Mouse (Mus musculus) kidney, adult 9 months (tissue): ENCODE measurements around the gene Dnaja1.

Experiments used
- DNase-seq: peaks from one replicate; pipeline ENCODE4 v3.0.0; 2022

Dnaja1 gene

DNA sequence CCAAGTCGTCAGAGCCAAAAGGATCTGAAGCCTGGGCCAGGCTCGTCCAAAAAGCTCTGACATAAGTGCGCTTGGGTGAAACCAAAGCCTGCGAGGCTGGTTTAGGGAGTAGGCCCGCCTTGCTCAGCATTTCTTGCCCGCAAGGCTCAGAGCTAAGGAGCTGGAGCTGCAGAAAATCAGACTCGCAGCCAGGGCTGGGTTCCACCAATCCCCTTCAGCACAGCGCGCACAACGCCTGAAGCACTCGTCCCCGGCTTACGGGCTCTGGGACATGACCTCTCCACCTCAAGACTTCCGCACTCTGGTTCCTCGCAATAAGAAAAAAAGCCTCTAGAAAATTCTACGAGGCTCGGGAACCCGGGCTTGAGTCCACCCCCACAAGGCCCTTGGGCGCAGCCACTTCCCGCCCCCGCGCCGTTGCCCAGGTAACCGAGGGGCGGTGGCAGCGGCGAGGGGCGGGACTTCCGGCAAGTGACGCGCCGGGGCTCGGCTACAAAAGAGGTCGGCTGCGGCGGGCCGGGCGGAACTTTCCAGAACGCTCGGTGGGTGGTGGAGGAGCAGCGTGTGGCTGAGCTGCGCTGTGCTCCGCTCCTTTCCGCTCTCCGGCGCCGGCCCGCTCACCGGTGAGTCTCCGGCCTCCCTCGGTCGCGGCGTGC is at the start of gene Dnaja1:
TSS of gene Dnaja1 (plus strand) at position 140 of the 656 bp plus-strand sequence.
- DNase-seq: peak; percentile 97

DNA sequence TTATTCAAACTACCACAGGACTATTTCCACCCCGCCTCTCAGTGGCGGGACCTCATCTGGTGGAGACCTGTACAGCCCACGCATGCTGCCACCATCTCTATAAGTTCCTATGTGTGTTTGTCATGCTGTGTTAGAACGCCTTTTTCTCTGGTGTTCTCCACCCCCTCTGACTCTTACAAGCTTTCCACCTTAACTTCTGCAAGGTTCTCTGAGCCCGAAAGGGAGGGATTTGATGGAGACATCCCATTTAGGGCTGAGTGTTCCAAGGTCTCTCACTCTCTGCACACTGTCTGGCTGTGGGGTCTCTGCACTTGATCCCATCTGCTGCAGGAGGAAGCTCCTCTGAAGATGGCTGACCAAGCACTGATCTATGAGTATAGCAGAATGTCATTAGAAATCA is 48.4 kb upstream of the Dnaja1 start:
- DNase-seq: no peak

DNA sequence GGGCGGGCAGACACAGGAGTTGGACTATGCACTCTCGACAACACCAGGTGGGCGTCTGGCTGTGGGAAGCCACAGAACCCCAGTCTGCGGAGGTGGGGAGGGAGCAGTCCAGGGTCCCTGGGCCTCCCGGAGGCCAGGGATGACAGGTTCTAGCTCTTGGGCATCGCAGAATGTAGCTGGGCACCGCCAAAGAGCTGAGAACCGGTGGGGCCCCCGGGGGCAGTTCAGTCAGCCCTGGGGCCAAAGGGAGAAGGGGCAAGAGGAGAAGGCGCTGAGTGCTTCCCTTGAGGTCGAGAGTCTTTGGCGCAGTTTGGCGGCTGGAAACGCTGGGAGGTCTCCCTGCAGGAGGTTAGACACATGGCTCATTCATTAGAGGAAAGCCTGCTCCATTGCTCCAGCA is 45.6 kb upstream of the Dnaja1 start:
- DNase-seq: no peak

DNA sequence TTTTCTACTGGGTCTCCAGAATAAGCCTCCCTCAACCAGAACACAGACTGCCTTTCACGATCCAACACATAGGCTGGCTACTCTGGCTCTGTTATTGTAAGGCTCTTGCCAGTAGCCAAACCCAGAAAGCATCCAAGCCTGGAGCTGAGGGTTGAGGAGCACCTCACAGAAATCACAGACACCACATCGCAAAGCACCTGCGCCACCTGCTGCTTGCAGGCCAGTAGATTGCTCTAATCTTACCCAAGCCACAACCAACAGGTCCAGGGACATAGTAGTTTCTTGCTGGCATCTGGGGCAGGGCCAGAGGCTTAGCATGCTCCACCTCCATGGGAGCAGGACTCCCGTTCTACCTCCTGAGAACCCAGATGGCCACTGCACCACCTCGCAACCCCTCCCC is 44.8 kb upstream of the Dnaja1 start:
- no peak for DNase-seq

DNA sequence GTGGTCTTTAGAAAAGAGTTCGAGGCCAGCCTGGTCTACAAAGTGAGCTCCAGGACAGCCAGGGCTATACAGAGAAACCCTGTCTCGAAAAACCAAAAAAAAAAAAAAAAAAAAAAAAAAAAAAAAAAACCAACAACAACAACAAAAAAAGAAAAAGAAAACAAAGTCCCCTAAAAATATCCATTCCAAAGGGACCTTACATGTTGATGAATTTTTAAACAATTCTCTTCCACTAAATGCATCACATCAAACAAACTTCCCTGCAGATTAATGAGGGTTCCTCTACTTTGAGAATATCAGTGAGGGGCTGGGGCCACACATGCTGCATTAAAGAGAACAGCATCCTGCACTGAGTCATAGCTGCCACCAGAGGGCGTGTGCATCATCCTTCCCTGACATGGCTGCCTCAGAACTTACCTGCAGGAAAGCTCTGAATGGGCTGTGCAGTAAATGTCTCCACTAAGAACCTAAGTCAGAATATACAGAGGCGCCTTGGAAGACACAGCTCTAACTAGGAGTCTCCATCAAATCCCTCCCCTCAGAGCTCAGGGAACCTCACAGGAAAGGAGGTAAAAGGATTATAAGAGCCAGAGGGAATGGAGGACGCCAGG is 41.6 kb upstream of the Dnaja1 start:
- peak; percentile 49 for DNase-seq

DNA sequence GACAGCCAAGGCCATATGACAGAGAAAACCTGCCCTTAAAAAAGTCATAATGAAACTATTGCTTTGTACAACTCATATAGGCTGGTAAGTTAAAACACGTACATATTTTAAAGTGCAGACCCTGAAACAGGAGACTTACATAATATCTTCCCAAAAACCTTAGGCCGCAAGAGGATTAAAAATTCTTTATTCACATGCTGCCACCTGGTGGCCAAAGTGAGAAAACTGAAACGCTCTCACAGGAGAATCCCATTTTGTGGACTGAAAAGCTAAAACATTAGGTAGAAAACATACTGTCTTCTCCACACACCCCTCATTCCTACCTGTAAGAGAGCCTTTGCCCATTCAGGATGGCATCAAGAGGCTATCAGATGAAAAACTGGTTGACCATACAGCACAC is 40.0 kb upstream of the Dnaja1 start:
- peak; percentile 66 for DNase-seq

DNA sequence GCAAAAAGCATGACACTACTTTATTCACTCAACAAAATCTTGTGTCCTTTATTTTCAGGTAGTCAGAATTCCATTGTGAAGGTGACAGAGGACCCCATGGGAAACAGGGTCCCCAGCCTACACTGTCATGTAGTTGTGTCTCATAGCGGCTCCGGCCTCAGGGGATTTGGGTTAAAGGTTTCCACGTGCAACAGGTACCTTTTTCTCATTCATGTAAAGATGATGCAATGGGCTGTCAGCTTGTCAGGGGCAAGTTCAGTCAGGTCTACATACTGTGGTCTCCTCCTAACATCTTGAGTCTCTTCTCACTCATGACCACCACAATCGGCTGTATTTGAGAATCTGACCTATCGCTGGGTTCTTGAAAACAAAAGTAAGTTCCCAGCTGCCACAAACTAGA is 39.6 kb upstream of the Dnaja1 start:
- no peak for DNase-seq

DNA sequence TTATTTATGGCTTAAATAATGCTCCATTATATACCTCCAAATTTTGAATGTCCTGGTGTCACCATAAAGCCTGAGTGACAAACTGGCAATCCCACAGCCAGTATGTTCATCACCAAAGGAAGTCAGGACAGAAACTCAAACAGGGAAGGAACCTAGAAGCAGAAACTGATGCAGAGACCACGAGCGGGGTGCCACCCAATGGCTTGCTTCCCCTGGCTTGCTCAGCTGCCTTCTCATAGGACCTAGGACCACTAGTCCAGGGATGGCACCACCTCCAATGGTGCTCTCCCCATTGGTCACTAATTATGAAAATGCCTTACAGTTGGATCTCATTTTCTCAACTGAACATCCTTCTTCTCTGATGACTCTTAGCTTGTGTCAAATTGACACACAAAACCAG is 38.6 kb upstream of the Dnaja1 start:
- no peak for DNase-seq

DNA sequence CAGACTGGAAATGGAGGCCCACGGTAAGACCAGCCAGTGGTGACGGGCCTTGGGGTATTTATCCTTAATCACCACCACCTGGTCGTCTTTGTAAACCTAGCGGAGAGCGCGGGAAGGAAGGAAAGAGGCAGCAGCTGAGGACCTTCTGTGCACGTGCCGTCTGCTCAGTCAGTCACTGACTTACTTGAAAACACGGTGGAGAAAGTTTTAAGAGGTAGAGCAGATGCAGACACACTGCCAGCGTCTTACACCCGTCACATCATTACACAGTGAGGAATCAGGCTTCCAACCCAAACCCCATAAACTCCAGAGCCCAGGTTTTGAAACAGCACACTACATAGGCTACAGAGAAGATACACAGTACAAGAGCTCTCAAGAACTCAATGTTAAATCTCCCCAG is 30.9 kb upstream of the Dnaja1 start:
- DNase-seq: no peak

DNA sequence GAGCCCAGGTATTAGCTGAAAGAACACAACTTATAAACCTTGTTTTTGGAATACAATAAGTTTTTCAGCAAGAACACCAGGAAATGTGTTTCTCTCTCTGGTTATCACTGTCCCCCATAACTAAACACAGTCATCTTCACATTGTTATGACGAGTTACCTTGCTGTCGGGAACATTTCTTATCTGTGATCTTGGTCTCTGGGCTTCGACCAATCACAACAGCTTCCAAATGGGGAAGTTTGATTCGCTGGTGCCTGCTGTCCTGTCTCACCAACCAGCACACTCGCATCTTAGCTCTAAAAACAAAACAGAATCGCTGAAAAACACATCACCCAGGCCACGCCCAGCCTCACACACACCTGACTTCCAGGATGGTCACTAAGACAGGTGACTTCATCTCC is 24.9 kb upstream of the Dnaja1 start:
- DNase-seq: no peak

DNA sequence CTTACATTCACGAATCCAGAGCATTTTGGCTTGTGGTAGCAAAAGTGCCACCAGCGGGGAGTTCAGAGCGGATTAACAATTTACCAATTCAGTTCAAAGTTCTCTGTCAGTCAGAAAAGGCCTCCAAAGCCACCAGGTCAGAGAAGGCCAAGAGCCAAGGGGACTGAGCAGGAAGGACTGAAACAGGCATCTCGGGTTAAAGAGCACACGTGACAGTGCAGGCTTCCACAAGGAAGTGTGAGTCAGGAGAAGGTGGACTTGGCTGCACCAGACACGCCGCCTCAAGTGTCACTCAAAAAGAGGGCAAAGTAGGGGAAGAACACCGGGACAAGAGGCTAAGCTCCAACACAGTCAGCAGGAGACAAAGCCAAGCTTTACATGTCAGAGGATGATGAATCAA is 21.7 kb upstream of the Dnaja1 start:
- peak; percentile 95 for DNase-seq

DNA sequence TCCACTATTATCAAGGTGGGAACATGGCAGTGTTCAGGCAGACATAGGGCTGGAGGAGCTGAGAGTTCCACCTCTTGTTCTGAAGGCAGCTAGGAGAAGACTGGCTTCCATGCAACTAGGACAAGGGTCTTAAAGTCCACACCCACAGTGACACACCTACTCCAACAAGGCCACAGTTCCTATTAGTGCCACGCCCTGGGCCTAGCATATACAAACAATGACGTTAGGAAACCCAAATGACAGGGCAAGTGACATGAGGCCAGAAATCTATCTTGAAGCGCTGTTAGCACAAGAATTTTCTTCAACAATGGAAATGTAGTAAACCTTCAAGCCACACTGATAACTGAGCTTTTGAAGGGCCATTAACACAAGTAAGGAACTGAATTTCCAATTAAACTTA is 20.2 kb upstream of the Dnaja1 start:
- no peak for DNase-seq

DNA sequence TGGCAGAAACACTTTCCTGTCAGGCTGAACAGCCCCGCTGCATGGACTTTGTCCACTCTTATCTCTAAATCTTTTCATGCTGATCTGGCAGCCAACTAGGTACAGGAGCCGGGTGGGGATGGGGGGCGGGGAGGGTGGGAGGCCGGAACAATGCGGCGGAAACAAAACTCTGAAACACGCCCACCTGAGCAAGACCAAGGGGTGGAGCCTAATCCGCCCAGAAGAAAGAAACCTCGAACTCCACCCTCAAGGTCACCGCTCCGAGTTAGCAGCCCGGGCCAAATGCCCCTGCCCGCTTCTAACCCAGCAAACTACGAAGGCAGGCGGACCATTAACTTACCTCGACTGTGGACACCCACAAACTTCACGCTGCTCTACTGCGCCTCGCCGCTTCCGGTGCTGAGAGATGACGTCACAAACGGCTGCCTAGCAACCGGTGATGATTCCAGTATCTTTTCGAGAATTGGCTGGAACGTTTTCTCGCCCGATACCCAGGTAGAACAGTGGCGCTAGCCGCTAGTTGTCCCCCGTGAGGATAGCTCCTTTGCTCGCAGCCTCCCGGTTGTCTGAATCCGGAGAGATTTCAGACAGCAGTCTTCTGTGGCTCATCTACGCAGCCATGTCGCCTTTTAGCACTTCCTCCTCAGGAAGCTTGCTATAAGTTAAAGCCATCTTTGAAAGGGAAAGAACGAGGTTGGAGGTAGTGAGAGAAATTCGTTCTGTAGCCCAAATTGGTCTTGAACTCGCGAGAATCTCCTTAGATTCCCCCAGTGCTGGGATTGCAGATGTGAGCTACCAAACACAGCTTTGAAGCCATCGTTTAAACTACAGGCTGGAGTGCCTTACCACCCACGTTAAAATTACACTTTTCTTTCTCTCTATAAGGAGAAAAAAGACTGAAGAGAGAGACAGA is 18.9 kb upstream of the Dnaja1 start, which contains the start of gene Aptx:
TSS of gene Aptx (minus strand) at position 398 of the 913 bp plus-strand sequence.
- peak; percentile 99 for DNase-seq

DNA sequence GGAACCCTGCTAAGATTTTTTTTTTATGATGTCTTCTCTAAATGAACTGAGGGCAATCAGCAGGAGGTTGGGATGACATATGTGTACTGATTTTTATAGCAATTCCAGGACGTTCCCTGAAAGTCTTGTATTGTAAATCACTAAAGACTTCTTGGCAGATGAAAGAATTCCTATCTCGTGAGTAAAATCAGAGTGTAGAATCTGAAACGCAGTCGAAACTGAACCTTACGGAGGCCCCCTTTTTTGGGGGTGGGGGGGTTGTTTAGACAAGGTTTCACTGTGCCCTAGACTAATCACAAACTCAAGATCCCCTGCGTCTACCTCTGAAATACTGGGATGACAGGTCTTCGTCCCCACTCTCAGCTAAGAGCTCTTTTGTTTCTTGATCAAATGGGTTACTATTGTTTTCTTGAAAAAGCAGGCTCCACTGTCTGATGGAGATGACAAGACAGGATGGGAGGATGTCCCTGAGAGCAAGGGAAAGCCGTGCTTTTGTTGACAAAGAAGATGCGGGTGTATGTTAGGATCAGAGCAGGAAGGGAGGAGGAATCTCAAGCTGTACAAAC is 18.2 kb upstream of the Dnaja1 start:
- peak; percentile 34 for DNase-seq

DNA sequence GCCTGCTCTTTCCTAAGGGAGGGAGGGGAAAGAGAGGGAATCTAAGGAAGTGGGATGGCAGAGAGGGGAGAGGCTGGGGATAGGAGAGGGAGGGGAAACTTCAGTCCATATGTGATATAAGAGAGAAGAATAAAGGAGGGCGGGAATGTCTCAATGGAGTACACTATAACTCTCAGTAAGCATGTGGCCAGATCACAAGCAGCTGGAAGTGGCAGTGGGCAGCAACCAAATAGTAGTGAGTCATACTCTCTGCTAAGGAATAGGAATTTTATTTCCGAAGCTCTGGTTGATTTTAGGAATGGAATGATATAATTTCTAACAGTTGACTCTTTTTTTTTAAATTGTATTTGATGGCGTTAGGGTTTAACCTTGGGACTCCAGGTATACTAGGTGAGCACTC is 4.8 kb upstream of the Dnaja1 start:
- DNase-seq: no peak

DNA sequence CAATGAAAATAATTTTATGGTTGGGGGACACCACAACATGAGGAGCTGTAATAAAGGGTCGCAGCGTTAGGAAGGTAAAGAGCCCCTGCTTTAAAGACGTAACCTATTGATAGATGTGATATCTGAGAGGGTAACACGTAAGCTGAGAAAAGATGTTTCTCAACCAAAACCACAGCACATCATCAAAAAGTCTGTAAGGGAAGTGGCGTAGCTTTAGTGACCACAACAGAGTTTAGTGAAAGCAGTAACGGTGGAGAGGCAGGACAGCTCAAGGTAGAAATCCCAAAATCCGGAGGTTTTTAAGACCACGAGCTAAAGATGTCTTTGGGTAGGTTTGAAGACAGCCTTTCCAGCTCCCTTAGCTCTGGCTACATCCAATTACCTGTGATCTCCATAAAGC is 1.0 kb upstream of the Dnaja1 start:
- DNase-seq: no peak

DNA sequence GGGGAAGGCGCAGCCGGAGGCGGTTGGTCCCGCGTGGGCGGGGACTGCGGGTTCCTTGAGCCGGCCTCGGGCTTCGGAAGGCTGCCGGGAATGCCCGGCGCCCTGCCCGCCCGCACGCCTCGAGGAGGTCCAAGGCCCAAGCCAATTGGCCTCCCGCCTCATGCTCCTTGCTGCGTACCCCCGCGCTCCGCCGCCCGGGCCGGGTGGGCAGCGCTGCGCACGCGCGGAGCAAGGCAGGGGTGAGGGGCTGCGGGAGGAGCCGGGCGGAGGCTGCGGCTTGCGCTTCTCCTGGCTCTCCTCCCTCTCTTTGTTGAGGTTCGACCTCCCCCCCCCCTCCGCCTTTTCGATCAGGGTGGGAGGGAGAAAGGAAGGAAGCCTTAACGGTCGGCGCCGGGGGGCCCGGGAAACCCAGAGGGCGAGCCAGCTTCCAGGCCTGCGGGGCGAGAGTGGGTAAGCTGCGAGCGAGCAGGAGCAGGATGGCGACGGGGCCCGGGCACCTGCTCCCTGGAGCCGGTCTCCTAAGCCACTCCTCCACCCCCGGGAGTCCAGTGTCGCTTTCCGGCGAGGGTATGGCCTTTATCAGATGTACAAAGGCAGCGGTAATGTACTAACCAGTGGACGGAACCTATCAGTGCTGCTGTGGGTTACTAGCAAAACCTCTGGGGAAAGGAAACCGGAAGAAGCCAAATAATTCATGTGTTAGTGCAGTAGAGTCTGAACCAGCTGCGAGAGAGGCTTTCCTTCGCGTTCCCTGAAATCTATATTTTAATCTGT is 924 bp downstream of the Dnaja1 start:
- DNase-seq: peak; percentile 77

DNA sequence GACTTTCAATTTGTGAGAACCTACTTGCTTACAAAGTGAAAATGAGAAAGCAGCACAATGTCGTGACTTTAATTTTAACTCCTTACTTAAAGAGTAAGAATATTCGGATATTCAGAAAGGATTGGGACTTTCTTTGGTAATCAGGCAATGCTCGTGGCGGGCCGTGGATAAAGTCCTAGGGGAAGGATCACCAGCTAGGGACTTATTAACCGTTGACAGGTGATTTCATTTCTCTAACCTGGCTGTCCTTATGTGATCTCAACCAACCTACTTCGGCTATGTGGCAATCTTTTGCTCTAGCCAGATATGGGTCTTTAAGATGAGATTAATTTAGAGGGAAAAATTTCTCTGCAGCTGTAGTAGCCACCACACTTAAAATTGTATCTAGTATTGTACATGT is 3.2 kb downstream of the Dnaja1 start:
- DNase-seq: peak; percentile 70

DNA sequence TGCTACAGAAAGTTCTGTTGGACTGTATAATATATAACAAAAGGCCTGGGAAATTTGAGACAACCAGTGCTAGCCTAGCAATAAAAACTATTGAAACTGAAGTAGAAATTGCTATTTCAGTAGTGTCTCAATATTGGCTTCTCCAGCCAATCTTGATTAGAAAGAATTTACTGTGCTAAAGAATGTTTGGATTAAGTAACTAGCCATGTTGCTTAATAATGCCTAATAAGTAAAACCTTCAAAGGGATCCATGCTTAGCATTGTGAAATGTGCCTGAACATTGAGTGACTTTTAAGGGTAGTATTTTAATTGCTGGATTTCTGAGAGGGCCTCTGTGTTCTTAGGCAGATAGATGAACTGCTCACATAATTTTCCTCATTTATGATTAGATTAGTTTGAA is 3.6 kb downstream of the Dnaja1 start:
- no peak for DNase-seq

DNA sequence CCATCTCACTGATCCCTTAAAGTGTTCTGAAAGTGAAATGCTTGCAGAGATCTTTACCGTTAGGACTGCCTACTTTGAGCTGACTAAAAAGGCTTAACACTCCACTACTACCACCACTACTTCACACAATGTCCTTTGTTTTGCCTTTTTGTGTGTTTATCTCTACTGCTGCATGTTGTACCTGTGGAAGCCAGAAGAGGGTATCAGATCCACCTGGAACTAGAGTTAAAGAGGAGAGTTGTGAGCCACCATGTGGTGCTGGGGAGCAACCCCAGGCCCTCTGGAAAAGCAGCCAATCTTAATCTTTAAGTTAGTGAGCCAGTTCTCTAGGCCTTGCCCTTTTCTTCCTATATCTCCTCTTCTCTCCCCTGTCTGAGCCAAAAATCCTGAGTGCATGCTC is 5.3 kb downstream of the Dnaja1 start:
- DNase-seq: no peak

DNA sequence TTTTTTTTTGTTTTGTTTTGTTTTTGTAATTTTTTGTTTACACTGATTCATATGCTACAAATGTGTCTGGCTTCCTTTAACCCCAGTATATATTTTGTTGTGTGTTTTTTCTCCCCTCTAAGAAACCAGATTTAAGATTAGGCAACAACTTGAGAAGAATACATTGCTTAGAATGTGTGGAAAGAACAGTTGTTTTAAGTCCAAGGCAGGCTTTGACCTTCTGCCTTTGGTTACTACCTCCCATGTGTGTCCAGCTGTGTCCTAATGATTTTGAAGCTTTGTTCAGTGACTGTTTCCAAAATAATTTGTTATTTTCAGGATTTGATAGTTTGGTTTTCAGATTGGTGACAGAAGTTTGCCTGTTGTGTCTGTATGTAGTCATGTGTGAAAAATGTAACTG is 9.3 kb downstream of the Dnaja1 start:
- no peak for DNase-seq

DNA sequence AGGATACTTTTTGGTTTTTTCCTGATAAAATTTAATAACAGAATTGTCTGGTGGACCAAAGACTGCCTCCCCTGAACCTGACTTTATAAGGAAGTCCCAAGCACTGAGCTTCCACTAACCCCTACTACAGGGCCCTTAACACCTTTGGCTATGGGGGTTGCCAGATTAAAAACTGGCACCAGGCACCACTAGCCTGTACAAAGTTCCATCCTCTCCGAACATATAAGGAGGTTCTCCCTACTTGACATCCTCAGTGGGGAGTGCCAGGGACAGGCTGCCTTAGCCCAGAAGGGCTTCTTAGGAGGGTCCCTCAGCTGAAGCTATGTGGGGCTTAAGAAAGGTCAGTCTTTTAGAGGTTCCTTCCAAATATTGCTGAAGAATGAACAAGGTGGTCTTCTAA is 13.4 kb downstream of the Dnaja1 start:
- DNase-seq: no peak
